Mouse (Mus musculus): Measurements from ENCODE around the gene Ifnk. TPM values are rescaled to one million over a fixed set of nuclear protein-coding genes. Genes with fewer than 3 reads are reported as not detected.

Ifnk gene
- total RNA-seq (2018; cell fraction: chromatin; rRNA removed): not detected
- total RNA-seq (2018; cell fraction: cytosol; rRNA removed): not detected
- not detected for total RNA-seq (2018; cell fraction: nucleus; rRNA removed)
- not detected in 3 replicates for polyA plus RNA-seq (2018)

- Histone ChIP-seq H3K27ac (no peak within 1 kb of the TSS), H3K79me2 (ENCODE audit: inconsistent target) (no peaks in the 10 kb centered on the region), H3K36me3 (ENCODE audit: inconsistent target) (no peaks in the 10 kb centered on the region), H3K4me3 (ENCODE audit: inconsistent target) (no peak within 1 kb of the TSS)
- 94% methylated on average over 4 of the region's 4 CpGs for WGBS (ENCODE audit: missing documents)
These were observed at the start of gene Ifnk for GRCm38 (mm10) chr4:35151756-35152155. TSS of gene Ifnk (plus strand) at chr4:35152056.

DNA sequence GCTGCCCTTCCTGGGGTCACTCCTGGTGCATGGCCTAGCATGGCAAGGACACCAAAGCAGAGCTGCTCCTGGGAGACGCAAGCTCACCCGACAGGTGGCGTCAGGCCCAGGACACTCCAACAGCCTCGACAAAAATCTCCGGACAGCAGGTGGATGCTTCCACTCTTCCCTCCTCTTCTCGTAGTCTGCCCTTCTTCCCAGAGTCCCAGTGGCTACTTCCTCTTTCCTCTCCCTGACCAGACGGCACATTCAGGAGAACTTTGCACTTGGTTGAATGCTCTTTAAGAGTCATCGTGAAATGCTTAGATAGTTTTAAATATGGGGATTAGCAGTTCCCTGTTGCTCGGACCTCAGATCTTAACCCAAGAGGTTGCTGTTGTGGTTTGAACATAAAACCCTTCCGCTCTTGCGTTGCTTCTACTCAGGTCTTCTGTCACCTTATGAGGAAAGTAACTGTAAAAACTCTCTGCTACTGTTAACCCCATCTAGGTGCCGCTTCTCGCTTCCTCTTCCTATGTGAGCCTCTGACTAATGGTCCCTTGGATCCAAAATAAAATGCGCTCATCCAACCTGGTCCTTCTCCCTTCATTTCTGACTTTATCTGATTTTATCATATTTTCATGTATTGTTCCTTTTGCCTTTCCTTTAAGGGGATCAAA, 46.6 kb upstream of the Ifnk start:
- 63% methylated on average over 14 of the region's 14 CpGs for WGBS (ENCODE audit: missing documents)
- Histone ChIP-seq H3K36me3 (ENCODE audit: inconsistent target) (no peaks in the 10 kb centered on the region), H3K79me2 (ENCODE audit: inconsistent target) (no peaks in the 10 kb centered on the region), H3K4me3 (ENCODE audit: inconsistent target) (no peak overlapping the region), H3K27ac (no peak overlapping the region)

GRCm38 (mm10) chr4:35112452-35112851, 39.4 kb upstream of the Ifnk start:
- WGBS (ENCODE audit: missing documents): 93% methylated on average over 4 of the region's 4 CpGs
- no peak overlapping the region for H3K27ac ChIP-seq
- no peaks in the 10 kb centered on the region for H3K36me3 ChIP-seq (ENCODE audit: inconsistent target)
- no peak overlapping the region for H3K4me3 ChIP-seq (ENCODE audit: inconsistent target)
- no peaks in the 10 kb centered on the region for H3K79me2 ChIP-seq (ENCODE audit: inconsistent target)

- no peak overlapping the region for H3K27ac ChIP-seq
- 91% methylated on average over 13 of the region's 13 CpGs for WGBS (ENCODE audit: missing documents)
- H3K4me3 ChIP-seq (ENCODE audit: inconsistent target): no peak overlapping the region
- H3K79me2 ChIP-seq (ENCODE audit: inconsistent target): no peaks in the 10 kb centered on the region
- no peaks in the 10 kb centered on the region for H3K36me3 ChIP-seq (ENCODE audit: inconsistent target)
These were observed 38.2 kb upstream of the Ifnk start for GRCm38 (mm10) chr4:35113516-35114248.

DNA sequence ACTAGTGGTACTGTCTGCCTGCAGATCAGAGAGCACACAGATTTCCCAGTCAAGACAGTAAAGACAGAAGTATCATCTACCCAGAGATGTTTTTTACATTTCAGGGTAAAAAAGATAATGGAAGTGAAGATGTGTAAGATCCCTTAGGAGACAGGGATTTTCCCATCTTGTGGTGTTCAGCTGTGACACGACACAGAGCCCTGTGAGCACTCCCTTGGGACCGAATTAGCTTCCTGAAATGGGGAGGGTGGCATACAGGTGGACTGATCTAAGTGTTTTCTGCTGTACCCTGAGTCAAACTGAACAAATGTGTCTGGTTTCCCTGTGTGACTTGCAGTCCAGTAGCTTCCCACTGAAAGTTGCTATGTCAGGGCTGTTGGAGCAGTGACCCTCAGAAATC, 36.9 kb upstream of the Ifnk start:
- H3K4me3 ChIP-seq (ENCODE audit: inconsistent target): no peak overlapping the region
- no peaks in the 10 kb centered on the region for H3K36me3 ChIP-seq (ENCODE audit: inconsistent target)
- 92% methylated on average over 2 of the region's 2 CpGs for WGBS (ENCODE audit: missing documents)
- no peak overlapping the region for H3K27ac ChIP-seq
- H3K79me2 ChIP-seq (ENCODE audit: inconsistent target): no peaks in the 10 kb centered on the region

GRCm38 (mm10) chr4:35115933-35116332, 35.9 kb upstream of the Ifnk start:
- WGBS (ENCODE audit: missing documents): 95% methylated on average over 6 of the region's 6 CpGs
- H3K4me3 ChIP-seq (ENCODE audit: inconsistent target): no peak overlapping the region
- H3K36me3 ChIP-seq (ENCODE audit: inconsistent target): no peaks in the 10 kb centered on the region
- no peak overlapping the region for H3K27ac ChIP-seq
- no peaks in the 10 kb centered on the region for H3K79me2 ChIP-seq (ENCODE audit: inconsistent target)

DNA sequence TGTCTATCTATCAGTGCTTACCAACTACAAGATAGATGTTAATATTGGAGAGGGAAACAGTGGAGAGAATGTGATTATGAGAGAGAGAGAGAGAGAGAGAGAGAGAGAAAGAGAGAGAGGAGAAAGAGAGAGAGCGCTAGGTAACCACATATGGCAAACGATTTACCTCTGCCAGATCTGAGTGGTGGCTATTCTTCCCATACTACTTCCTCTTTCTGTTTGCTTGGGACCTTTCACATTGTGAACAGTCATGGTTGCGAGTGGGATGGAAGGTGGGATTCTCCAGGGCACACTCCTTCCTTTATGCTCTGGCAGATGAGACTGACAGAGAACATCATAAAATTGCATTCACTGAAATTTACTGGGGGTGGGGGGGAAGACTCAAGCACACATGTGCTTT, 34.7 kb upstream of the Ifnk start:
- 57% methylated on average over 3 of the region's 3 CpGs for WGBS (ENCODE audit: missing documents)
- Histone ChIP-seq H3K27ac (no peak overlapping the region), H3K79me2 (ENCODE audit: inconsistent target) (no peaks in the 10 kb centered on the region), H3K4me3 (ENCODE audit: inconsistent target) (no peak overlapping the region), H3K36me3 (ENCODE audit: inconsistent target) (no peaks in the 10 kb centered on the region)

DNA sequence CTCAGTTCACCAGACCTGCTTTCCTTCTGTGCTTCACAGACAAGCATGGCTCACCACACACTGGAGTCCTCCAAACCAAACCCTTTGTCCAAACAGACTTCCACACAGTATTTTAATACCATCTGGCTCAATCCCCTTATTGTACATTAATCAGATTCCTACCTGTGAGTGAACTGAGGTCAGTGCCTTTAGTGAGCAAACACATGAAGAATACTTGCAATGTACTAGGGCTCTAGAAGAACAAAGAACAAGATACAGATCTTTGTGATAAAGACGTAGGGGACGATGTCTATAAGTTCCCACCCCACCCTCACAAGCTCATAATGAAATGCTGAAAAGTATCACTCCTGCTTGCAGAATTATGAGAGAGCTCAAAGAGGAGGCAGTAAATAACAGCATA, 33.0 kb upstream of the Ifnk start:
- H3K4me3 ChIP-seq (ENCODE audit: inconsistent target): no peak overlapping the region
- H3K79me2 ChIP-seq (ENCODE audit: inconsistent target): no peaks in the 10 kb centered on the region
- no peaks in the 10 kb centered on the region for H3K36me3 ChIP-seq (ENCODE audit: inconsistent target)
- 95% methylated on average over 2 of the region's 2 CpGs for WGBS (ENCODE audit: missing documents)
- H3K27ac ChIP-seq: no peak overlapping the region

GRCm38 (mm10) chr4:35120159-35120558, 31.7 kb upstream of the Ifnk start:
- 13% methylated on average over 2 of the region's 4 CpGs for WGBS (ENCODE audit: missing documents)
- no peaks in the 10 kb centered on the region for H3K36me3 ChIP-seq (ENCODE audit: inconsistent target)
- no peaks in the 10 kb centered on the region for H3K79me2 ChIP-seq (ENCODE audit: inconsistent target)
- no peak overlapping the region for H3K27ac ChIP-seq
- H3K4me3 ChIP-seq (ENCODE audit: inconsistent target): no peak overlapping the region

DNA sequence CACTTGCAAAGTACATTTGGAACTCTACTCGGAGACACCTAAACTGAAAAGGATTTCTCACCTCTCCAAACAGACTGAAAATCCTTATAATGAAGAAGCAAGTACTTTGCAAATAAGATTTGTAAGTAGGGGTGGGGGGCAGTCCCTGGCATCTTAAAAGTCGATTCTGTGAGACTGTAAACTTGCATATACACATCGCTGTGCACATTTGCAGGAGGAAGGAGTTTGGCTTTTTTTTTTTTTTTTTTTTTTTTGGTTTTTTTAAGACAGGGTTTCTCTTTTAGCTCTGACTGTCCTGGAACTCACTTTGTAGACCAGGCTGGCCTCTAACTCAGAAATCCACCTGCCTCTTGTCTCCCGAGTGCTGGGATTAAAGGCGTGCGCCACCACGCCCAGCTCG, 31.3 kb upstream of the Ifnk start:
- WGBS (ENCODE audit: missing documents): 79% methylated on average over 8 of the region's 8 CpGs
- H3K27ac ChIP-seq: no peak overlapping the region
- no peaks in the 10 kb centered on the region for H3K36me3 ChIP-seq (ENCODE audit: inconsistent target)
- no peaks in the 10 kb centered on the region for H3K79me2 ChIP-seq (ENCODE audit: inconsistent target)
- no peak overlapping the region for H3K4me3 ChIP-seq (ENCODE audit: inconsistent target)

GRCm38 (mm10) chr4:35121060-35121459, 30.8 kb upstream of the Ifnk start:
- Histone ChIP-seq H3K79me2 (ENCODE audit: inconsistent target) (no peaks in the 10 kb centered on the region), H3K4me3 (ENCODE audit: inconsistent target) (no peak overlapping the region), H3K36me3 (ENCODE audit: inconsistent target) (no peaks in the 10 kb centered on the region), H3K27ac (no peak overlapping the region)
- WGBS (ENCODE audit: missing documents): 88% methylated on average over 12 of the region's 12 CpGs

GRCm38 (mm10) chr4:35123087-35123486, 28.8 kb upstream of the Ifnk start:
- no peak overlapping the region for H3K4me3 ChIP-seq (ENCODE audit: inconsistent target)
- WGBS (ENCODE audit: missing documents): 98% methylated on average over 5 of the region's 5 CpGs
- H3K79me2 ChIP-seq (ENCODE audit: inconsistent target): no peaks in the 10 kb centered on the region
- no peak overlapping the region for H3K27ac ChIP-seq
- no peaks in the 10 kb centered on the region for H3K36me3 ChIP-seq (ENCODE audit: inconsistent target)

- 94% methylated on average over 11 of the region's 11 CpGs for WGBS (ENCODE audit: missing documents)
- H3K27ac ChIP-seq: no peak overlapping the region
- H3K79me2 ChIP-seq (ENCODE audit: inconsistent target): no peaks in the 10 kb centered on the region
- no peaks in the 10 kb centered on the region for H3K36me3 ChIP-seq (ENCODE audit: inconsistent target)
- H3K4me3 ChIP-seq (ENCODE audit: inconsistent target): no peak overlapping the region
These were observed 27.8 kb upstream of the Ifnk start for GRCm38 (mm10) chr4:35124027-35124426.

DNA sequence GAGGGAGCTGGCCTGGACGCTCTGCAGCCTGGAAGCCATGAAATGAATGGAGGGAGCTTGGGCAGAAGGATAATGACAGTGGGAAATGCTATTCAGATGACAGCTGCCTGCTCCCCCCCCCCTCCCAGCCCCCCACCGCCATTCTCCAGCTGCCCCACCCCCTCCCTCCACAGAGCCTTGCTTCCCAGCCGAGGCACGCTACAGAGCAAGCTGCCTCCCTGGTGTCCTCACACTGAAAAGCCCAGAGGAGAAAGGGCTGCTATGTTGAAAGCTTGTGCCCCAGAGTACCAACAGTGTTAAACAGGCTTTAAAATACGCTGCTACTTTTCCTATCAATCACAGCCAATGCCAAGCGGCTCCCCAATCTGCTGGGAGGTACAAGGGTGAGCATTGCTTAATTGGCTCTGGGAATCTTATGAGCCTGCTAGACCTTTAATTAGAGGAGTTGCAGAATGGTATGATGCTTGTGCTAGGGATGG, 26.5 kb upstream of the Ifnk start:
- WGBS (ENCODE audit: missing documents): 95% methylated on average over 4 of the region's 6 CpGs
- no peaks in the 10 kb centered on the region for H3K79me2 ChIP-seq (ENCODE audit: inconsistent target)
- H3K27ac ChIP-seq: no peak overlapping the region
- no peaks in the 10 kb centered on the region for H3K36me3 ChIP-seq (ENCODE audit: inconsistent target)
- H3K4me3 ChIP-seq (ENCODE audit: inconsistent target): no peak overlapping the region

DNA sequence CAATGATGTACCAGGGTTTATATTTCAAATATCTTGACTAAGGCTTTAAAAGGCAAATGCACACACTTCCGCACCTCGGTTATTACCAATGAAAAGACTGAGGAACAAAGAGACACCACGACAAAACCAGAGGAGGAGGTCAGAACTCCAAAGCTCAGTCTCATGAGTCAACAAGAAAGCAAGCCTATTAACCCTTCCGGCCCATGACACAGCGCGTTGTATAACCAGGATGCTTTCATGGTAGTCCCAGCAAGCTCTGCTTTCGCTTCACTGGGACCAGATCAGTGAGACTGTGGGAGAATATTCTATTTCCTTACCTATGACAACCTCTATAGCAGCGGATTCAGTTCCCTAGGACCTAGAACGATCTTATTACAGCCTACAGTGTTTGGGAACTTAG, 25.1 kb upstream of the Ifnk start:
- 84% methylated on average over 9 of the region's 9 CpGs for WGBS (ENCODE audit: missing documents)
- no peaks in the 10 kb centered on the region for H3K36me3 ChIP-seq (ENCODE audit: inconsistent target)
- no peaks in the 10 kb centered on the region for H3K79me2 ChIP-seq (ENCODE audit: inconsistent target)
- no peak overlapping the region for H3K27ac ChIP-seq
- no peak overlapping the region for H3K4me3 ChIP-seq (ENCODE audit: inconsistent target)

Measured in macrophage (primary cell).